ENCODE assay signal across 20 mouse cellular contexts in the genomic region with DNA sequence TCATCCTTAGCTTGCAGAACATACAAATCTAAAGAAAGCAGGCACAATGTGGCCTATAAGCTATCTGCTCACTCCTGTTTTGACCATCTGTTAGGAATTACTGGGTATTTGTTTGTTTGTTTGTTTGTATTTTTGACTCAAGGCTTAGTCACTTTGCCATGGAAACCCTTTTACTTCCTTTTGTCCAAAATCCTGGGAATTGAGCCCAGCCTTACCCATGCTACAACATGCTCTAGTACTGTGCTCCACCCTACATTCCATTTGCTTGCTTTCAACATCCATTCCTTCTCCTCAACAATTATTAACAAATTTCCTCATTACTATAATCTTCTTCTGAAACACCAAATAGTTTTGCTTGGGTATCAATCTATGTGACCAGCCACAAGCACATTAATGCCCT. TPM values are rescaled to one million over a fixed set of nuclear protein-coding genes. Genes with fewer than 3 reads are reported as not detected.
A peak's percentile ranks its signal among the peaks of the same experiment; 100 is the strongest.
DNase-seq lines count a peak whose midpoint lies in the region; ATAC-seq and TF ChIP-seq lines count a peak whose summit lies in the region.
"Had no signal": no experiment of that assay in that cellular context is flagged by ENCODE, and none has a peak within 500 bp of the region (broad histone marks: within the 10 kb centered on the region; RNA-seq: fewer than 3 reads in every experiment).

No protein-coding gene starts in this region.

- no peak for ATAC-seq in embryonic facial prominence, embryonic 15.5 days (ENCODE audit: insufficient number of reproducible peaks, low FRiP score, low TSS enrichment, low read depth)
- ATAC-seq in lung, postnatal 0 days, result no peak
- ATAC-seq: forebrain, embryonic 13.5 days; forebrain, postnatal 0 days had no signal

- no peak overlapping the region for H3K4me2 ChIP-seq in embryonic facial prominence, embryonic 15.5 days (replicated peaks)
- H3K4me2 ChIP-seq in lung, postnatal 0 days (replicated peaks; ENCODE audit: low read depth, low read length), result no peak overlapping the region
- H3K4me2 ChIP-seq: embryonic facial prominence, embryonic 12.5 days; forebrain, embryonic 13.5 days; heart, embryonic 13.5 days; hindbrain, embryonic 15.5 days had no signal

- TF ChIP-seq CTCF in lung, postnatal 0 days (IDR thresholded peaks at IDR 0.05), result no peak
- TF ChIP-seq CTCF in bone marrow macrophage, adult 2 months (IDR thresholded peaks at IDR 0.05; ENCODE audit: low read depth, low read length), result no peak

- peak overlapping the region; percentile 63; the same call in 1 of the 2 replicates for H3K27ac ChIP-seq in embryonic facial prominence, embryonic 15.5 days (replicated peaks)
- H3K27ac ChIP-seq in embryonic facial prominence, embryonic 10.5 days (replicated peaks), result no peak overlapping the region
- 0 out of 2 replicates have a peak overlapping the region, but pooled peaks have one; percentile 43 for H3K27ac ChIP-seq in lung, postnatal 0 days (ENCODE audit: low read length)
- peak overlapping the region; percentile 75 for H3K27ac ChIP-seq in bone marrow macrophage, adult 2 months (ENCODE audit: insufficient read depth, low read depth, low read length)
- H3K27ac ChIP-seq: embryonic facial prominence, embryonic 12.5 days; forebrain, embryonic 13.5 days; heart, embryonic 13.5 days; hindbrain, embryonic 15.5 days had no signal

- H3K36me3 ChIP-seq in embryonic facial prominence, embryonic 15.5 days, result peaks cover 18% of the 10 kb centered on the region
- H3K36me3 ChIP-seq in embryonic facial prominence, embryonic 10.5 days (replicated peaks), result peaks cover 91% of the 10 kb centered on the region
- H3K36me3 ChIP-seq in lung, postnatal 0 days (ENCODE audit: insufficient read depth, low read length), result peaks cover 7% of the 10 kb centered on the region; the same call in 1 of the 2 replicates

- H3K4me1 ChIP-seq in embryonic facial prominence, embryonic 15.5 days, result no peaks in the 10 kb centered on the region
- H3K4me1 ChIP-seq in embryonic facial prominence, embryonic 10.5 days, result peaks cover 6% of the 10 kb centered on the region; the same call in 1 of the 2 replicates
- peaks cover 7% of the 10 kb centered on the region; the same call in 1 of the 2 replicates for H3K4me1 ChIP-seq in lung, postnatal 0 days (ENCODE audit: insufficient read depth, low read depth, low read length)
- peaks cover 19% of the 10 kb centered on the region for H3K4me1 ChIP-seq in bone marrow macrophage, adult 2 months (ENCODE audit: control insufficient read depth, insufficient read depth, low read length)
- H3K4me1 ChIP-seq: embryonic facial prominence, embryonic 12.5 days; forebrain, embryonic 13.5 days; hindbrain, embryonic 15.5 days had no signal

- no peaks in the 10 kb centered on the region for H3K9me3 ChIP-seq in embryonic facial prominence, embryonic 15.5 days (replicated peaks)
- no peaks in the 10 kb centered on the region for H3K9me3 ChIP-seq in embryonic facial prominence, embryonic 10.5 days
- H3K9me3 ChIP-seq in lung, postnatal 0 days (ENCODE audit: low read length), result no peaks in the 10 kb centered on the region
- H3K9me3 ChIP-seq: embryonic facial prominence, embryonic 12.5 days; forebrain, embryonic 13.5 days; heart, embryonic 13.5 days; hindbrain, embryonic 15.5 days had no signal

- TF ChIP-seq EP300 in lung, postnatal 0 days (IDR thresholded peaks at IDR 0.05), result no peak

- no peak overlapping the region for H3K9ac ChIP-seq in embryonic facial prominence, embryonic 15.5 days
- H3K9ac ChIP-seq in lung, postnatal 0 days (replicated peaks; ENCODE audit: low read depth), result no peak overlapping the region
- H3K9ac ChIP-seq: embryonic facial prominence, embryonic 12.5 days; forebrain, embryonic 13.5 days; forebrain, postnatal 0 days; heart, embryonic 13.5 days; hindbrain, embryonic 15.5 days had no signal

- DNase-seq in embryonic facial prominence, embryonic 10.5 days (ENCODE audit: low spot score), result no peak
- DNase-seq in lung, postnatal 0 days (ENCODE audit: low spot score), result peak; percentile 49
- DNase-seq in lung, postnatal 14 days, result no peak
- no peak for DNase-seq in embryo, embryonic 10 days (ENCODE audit: low spot score)
- DNase-seq in testis, postnatal 10 days (ENCODE audit: low spot score), result no peak
- no peak for DNase-seq in natural killer cell, adult 2 months (ENCODE audit: low spot score in 2 of 2)
- DNase-seq: adrenal gland, postnatal 14 days; cerebellum, adult 18-20 months; cerebellum, adult 9-11 months; embryo, embryonic 11 days; forebrain, postnatal 0 days; gastrocnemius, postnatal 36 days; heart, adult 11 months; heart, postnatal 36 days had no signal

- H3K27me3 ChIP-seq in embryonic facial prominence, embryonic 15.5 days, result no peaks in the 10 kb centered on the region
- H3K27me3 ChIP-seq in embryonic facial prominence, embryonic 10.5 days (replicated peaks; ENCODE audit: low read depth, poor library complexity, severe bottlenecking), result no peaks in the 10 kb centered on the region
- H3K27me3 ChIP-seq in lung, postnatal 0 days (replicated peaks; ENCODE audit: insufficient read depth, low read length), result no peaks in the 10 kb centered on the region
- H3K27me3 ChIP-seq: embryonic facial prominence, embryonic 12.5 days; forebrain, embryonic 13.5 days; heart, embryonic 13.5 days; hindbrain, embryonic 15.5 days had no signal

- H3K4me3 ChIP-seq in embryonic facial prominence, embryonic 15.5 days (replicated peaks), result no peak overlapping the region
- no peak overlapping the region for H3K4me3 ChIP-seq in embryonic facial prominence, embryonic 10.5 days
- H3K4me3 ChIP-seq in lung, postnatal 0 days (ENCODE audit: low read depth, low read length), result no peak overlapping the region
- no peak overlapping the region for H3K4me3 ChIP-seq in bone marrow macrophage, adult 2 months (ENCODE audit: insufficient read depth, low read length)
- H3K4me3 ChIP-seq: embryonic facial prominence, embryonic 12.5 days; forebrain, embryonic 13.5 days; heart, embryonic 13.5 days; hindbrain, embryonic 15.5 days had no signal

- no peak for TF ChIP-seq POLR2A in bone marrow macrophage, adult 2 months (IDR thresholded peaks at IDR 0.05; ENCODE audit: borderline replicate concordance, low read depth, low read length)

RNA-seq across cellular contexts. Expression of gene Snapc5, which starts 23.8 kb away (rescaled TPM):
- polyA plus RNA-seq in embryonic facial prominence, embryonic 15.5 days (2015; fragmentation: Nextera tagmentation; extraction: Ambion mirVana), result 30.2 and 35.3 TPM in 2 replicates
- 29.0 and 31.8 TPM in 2 replicates for polyA plus RNA-seq in embryonic facial prominence, embryonic 10.5 days (2016; fragmentation: Nextera tagmentation; extraction: Ambion mirVana)
- 35.5 and 47.4 TPM in 2 replicates for polyA plus RNA-seq in lung, postnatal 0 days (2015; fragmentation: Nextera tagmentation; extraction: Ambion mirVana)
- polyA plus RNA-seq in bone marrow macrophage, adult 2 months (2012; ENCODE audit: insufficient read depth, insufficient read length, missing spikeins), result 53.5 and 58.0 TPM in 2 replicates

RNA-seq across cellular contexts. Expression of gene Rpl4, which starts 29.7 kb away (rescaled TPM):
- polyA plus RNA-seq in embryonic facial prominence, embryonic 15.5 days (2015; fragmentation: Nextera tagmentation; extraction: Ambion mirVana), result 1,153 and 1,206 TPM in 2 replicates
- 1,235 and 1,262 TPM in 2 replicates for polyA plus RNA-seq in embryonic facial prominence, embryonic 10.5 days (2016; fragmentation: Nextera tagmentation; extraction: Ambion mirVana)
- 679 and 693 TPM in 2 replicates for polyA plus RNA-seq in lung, postnatal 0 days (2015; fragmentation: Nextera tagmentation; extraction: Ambion mirVana)
- polyA plus RNA-seq in bone marrow macrophage, adult 2 months (2012; ENCODE audit: insufficient read depth, insufficient read length, missing spikeins), result 1,013 and 1,015 TPM in 2 replicates

RNA-seq across cellular contexts. Expression of gene Zwilch, which starts 30.0 kb away (rescaled TPM):
- polyA plus RNA-seq in embryonic facial prominence, embryonic 15.5 days (2015; fragmentation: Nextera tagmentation; extraction: Ambion mirVana), result 16.3 and 19.5 TPM in 2 replicates
- polyA plus RNA-seq in embryonic facial prominence, embryonic 10.5 days (2016; fragmentation: Nextera tagmentation; extraction: Ambion mirVana), result 43.7 and 46.1 TPM in 2 replicates
- polyA plus RNA-seq in lung, postnatal 0 days (2015; fragmentation: Nextera tagmentation; extraction: Ambion mirVana), result 1.5 and 1.7 TPM in 2 replicates
- polyA plus RNA-seq in bone marrow macrophage, adult 2 months (2012; ENCODE audit: insufficient read depth, insufficient read length, missing spikeins), result 16.9 and 22.3 TPM in 2 replicates

RNA-seq across cellular contexts. Expression of gene Uchl4, which starts 32.1 kb away (rescaled TPM):
- polyA plus RNA-seq in embryonic facial prominence, embryonic 15.5 days (2015; fragmentation: Nextera tagmentation; extraction: Ambion mirVana), result 2.1 and 3.2 TPM in 2 replicates
- 3.9 and 4.4 TPM in 2 replicates for polyA plus RNA-seq in embryonic facial prominence, embryonic 10.5 days (2016; fragmentation: Nextera tagmentation; extraction: Ambion mirVana)
- 1.0 and 1.1 TPM in 2 replicates for polyA plus RNA-seq in lung, postnatal 0 days (2015; fragmentation: Nextera tagmentation; extraction: Ambion mirVana)
- polyA plus RNA-seq in bone marrow macrophage, adult 2 months (2012; ENCODE audit: insufficient read depth, insufficient read length, missing spikeins), result 1.9 and 2.1 TPM in 2 replicates

RNA-seq across cellular contexts. Expression of gene Map2k1, which starts 50.6 kb away (rescaled TPM):
- polyA plus RNA-seq in embryonic facial prominence, embryonic 15.5 days (2015; fragmentation: Nextera tagmentation; extraction: Ambion mirVana), result 99.5 and 100 TPM in 2 replicates
- 82.6 and 89.3 TPM in 2 replicates for polyA plus RNA-seq in embryonic facial prominence, embryonic 10.5 days (2016; fragmentation: Nextera tagmentation; extraction: Ambion mirVana)
- 67.1 and 77.6 TPM in 2 replicates for polyA plus RNA-seq in lung, postnatal 0 days (2015; fragmentation: Nextera tagmentation; extraction: Ambion mirVana)
- 79.9 and 83.4 TPM in 2 replicates for polyA plus RNA-seq in bone marrow macrophage, adult 2 months (2012; ENCODE audit: insufficient read depth, insufficient read length, missing spikeins)
